Mouse (Mus musculus): ENCODE results near the gene Tmem131l.

Gene Tmem131l

DNA sequence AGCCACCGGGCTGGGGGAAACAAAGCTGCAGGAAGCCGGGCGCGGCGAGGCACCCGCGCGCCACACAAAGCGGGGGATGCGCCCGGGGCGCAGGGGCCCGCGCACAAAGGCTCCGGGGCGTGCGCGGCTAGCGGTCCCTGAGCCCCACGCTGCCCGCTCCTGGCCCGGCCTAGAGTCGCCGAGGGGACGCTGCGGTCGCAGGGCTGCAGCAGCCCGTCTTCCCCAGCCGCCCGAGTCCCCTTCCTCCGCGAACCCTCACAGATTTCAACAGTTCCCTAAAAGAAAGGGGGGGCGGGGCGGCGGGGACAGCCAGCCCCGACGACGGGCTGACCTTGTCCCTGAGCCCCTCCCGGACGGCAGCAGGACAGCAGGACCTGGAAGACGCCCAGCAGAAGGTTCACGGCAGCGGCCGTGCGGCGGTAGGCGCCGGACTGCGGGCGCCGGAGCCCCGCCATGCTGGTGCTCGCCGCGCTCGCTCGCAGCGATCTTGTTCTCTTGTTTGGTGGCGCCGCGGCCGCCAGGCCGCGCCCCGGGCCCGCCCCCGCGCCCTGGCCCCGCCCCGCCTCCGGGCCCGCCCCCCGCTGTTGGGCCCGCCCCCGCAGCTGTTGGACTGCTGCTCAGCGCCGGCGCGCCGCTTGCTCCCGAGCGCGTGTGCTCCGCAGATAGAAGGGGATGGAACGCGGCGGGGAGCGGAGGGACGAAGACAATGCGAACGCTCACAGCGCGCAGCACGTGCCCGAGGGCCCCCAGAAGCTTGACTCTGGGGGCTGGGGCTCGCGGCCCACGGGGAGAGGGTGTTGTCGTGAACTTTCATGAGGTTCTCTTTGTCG is at the start of gene Tmem131l:
Tmem131l (minus strand) TSS at position 530 of the 830 bp plus-strand sequence.
- ATAC-seq (ENCODE audit: insufficient number of reproducible peaks, low FRiP score, low TSS enrichment) = peak; percentile 62

DNA sequence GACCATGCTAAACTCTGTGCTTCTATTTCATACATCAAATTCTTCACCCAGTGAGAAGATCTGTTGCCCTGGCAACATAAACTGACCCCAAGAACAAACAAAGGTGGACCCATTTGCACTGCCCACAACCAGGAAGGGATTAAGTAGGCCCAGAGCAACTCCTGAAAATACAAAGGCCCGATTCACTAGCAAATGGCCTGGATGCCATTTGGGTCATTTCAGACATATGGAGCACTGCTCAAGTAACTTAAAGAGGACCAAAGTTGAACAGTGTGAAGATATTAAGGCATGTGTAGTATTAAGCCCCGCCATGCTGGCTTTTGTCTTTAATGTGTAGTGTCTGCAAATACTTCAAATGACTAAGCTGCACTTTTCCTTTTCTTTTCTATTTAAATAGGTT is 46.9 kb upstream of the Tmem131l start:
- ATAC-seq (ENCODE audit: insufficient number of reproducible peaks, low FRiP score, low TSS enrichment) = no peak

DNA sequence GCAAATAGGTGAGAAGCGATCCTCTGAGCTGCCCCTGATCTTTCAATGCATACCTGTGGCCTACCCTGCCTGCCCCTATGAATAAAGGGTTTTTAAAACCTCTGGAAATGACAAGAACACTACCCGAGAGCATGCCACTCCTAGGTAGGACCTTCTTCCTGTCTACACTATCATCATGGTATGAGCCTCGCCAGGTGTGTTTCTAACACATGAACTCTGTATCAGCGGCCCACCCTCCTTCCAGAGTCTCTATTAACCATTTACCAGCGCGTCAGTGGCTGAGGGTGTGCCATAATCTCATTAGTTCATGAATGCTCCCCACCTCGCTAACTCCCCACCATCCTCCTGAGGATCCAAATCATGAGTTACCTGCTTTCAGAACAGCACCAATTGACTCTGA is 46.4 kb upstream of the Tmem131l start:
- no peak for ATAC-seq (ENCODE audit: insufficient number of reproducible peaks, low FRiP score, low TSS enrichment)

DNA sequence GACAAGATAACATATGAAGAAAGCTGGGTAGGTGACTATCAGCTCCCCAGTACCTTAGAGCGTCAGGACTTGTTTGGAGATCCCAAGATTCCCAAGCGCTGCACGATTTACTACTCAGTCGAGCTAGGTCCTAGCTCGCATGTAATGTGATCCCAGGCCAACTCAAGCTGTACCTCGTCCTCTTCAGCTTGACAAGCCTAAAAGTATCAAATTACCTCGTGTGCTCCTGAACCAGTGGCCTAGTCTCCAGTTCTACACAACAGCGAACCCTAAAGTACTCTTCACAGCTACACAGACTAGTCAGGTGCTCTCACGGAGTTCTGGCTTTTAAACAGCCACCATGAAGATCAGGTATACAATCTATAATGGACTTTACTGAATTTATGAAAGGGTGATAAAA is 45.5 kb upstream of the Tmem131l start:
- no peak for ATAC-seq (ENCODE audit: insufficient number of reproducible peaks, low FRiP score, low TSS enrichment)

DNA sequence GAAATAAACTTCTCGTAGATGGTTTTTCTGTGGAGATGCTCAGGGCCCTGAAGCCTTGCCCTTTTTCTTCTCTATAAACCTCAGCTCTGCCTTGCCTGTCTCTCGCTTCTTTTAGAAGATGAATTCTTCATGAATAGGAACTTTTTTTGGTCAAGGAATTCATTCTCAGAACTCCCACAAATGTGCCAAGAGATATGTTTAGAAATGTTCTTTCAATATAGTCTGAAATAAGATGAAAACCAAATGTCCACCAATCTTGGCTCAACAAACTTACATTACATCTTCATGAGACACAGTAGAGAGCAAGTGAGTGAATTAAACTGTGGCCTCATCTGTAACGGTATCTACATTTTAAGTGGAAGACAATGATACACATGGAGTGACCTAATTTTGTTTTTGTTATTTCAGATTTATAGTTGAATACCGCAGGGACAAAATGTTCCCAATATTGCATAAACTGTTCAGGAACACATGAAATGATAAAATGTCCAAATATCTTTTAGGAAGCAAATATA is 41.3 kb upstream of the Tmem131l start:
- ATAC-seq (ENCODE audit: insufficient number of reproducible peaks, low FRiP score, low TSS enrichment) = no peak

DNA sequence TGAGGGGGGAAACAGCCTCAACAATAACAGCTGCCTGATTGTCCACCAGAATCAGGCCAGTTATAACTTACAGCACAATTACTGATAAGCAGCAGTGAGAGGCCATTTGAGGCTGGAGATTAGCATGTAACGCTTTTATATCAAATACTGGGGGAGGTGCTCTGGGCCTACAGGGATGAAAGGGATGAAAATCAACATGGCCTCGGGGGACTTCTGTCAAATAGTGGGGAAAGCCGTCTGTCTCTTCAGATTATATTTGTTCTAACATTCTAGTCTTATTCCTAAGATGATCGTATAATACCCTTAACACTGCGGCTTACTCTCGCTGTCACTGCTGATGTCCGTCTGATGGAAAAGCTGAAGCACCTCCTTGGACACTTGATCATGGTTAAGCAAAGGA is 40.1 kb upstream of the Tmem131l start:
- ATAC-seq (ENCODE audit: insufficient number of reproducible peaks, low FRiP score, low TSS enrichment) = no peak

DNA sequence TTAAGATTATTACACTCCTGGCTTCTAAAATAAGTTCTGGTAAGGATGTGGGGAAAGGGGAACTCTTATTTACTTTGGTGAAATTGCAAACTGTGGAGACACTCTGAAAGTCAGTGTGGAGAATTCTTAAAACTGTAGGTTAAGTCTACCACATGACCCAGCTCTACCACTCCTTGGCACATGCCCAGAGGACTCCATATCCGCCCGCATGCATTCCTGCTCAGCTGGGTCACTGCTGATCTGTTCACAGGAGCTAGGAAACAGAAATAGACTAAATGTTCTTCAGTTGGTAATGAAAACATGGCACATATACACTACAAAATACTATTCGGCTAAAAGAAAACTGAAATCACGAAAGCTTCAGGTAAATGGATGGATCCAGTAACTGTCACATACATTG is 37.5 kb upstream of the Tmem131l start:
- no peak for ATAC-seq (ENCODE audit: insufficient number of reproducible peaks, low FRiP score, low TSS enrichment)

DNA sequence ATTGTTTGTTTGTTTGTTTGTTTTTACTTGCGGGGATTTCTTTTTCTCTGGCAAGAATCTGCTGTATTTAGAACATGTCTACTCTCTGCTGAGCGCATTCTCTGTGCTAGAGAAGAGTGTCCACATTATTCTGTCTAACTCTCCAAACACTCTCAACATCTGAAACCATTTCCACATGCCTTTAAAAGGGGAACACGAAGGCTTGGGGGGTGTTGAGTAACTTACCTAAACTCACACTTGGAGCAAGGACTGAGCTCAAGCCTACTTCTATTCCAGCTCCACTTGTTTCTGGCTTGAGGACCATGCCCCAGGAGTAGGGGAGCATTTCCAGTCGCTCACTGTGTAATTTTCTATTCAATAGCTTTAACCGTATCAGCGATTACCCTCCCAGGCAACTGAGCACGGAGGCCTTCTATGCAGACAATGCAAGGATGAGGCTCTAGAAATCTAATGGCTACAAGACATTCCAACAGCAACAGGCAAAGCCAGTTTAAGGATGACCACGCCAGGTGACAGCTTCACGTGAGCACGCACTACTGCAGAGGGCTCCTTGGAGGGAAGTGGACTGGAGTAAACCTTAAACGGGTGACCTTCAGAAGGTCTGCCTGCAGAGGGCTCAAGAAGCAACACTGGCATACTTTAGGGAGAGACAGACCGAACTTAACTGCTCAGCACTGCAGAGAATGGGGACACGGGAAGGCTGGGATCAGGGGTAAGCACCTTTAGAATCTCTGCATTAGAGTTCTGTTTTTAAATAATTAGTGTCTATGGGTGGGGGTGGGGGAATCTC is 36.8 kb upstream of the Tmem131l start:
- ATAC-seq (ENCODE audit: insufficient number of reproducible peaks, low FRiP score, low TSS enrichment) = no peak

DNA sequence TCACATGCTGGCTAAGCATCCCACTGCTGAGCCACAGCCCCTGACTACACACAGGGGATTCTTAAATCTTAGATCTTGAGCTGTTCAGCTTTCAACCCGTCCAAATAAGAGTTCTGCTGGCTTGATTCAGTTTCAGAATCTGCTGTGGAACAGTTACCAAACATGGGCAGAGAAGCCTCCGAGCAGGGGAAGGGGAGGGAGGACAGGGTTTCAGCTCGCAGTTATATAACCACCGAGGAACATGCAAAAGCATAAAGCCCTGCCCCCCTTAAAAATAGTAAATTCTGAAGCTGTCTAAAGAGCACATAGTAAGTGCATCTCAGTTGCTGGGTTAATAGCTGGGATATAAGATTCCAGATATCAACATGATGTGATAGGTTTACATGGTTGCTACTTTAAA is 35.5 kb upstream of the Tmem131l start:
- no peak for ATAC-seq (ENCODE audit: insufficient number of reproducible peaks, low FRiP score, low TSS enrichment)

DNA sequence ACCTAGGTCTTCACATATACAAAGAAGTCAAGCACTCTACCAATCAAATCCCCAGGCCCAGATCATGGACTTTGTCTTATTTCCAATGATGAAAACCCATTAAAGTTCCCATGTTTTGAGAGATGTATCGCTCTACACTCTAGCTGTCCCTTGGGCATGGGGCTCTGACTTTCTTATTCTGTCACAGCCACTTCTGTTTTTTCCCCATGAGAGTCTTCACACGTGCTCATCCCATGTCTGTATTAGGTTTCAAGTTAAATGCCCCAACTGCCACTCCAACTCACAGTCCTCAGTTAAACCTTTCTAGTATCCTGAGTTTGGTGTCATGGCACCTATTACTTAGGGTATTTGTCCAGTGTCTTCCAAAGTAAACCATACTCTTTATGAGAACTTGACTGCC is 34.8 kb upstream of the Tmem131l start:
- no peak for ATAC-seq (ENCODE audit: insufficient number of reproducible peaks, low FRiP score, low TSS enrichment)

DNA sequence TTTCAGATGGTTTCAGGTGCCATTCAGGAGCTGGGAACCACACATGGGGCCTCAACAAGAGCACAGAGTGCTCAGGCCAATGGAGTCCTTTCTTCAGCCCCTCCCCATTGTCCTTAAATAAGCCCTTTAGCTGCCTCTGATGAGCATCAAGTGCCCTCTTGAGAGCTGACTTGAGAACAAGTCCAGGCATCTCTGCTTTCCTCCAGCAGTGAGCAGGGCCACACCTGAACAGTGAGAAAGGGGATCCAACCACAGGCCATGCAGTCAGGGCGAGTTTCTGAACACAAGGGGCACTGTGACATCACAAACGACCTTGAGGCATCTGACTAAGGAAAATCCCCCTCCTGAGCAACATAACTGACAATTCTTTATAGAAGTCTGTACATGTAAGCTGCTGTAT is 31.7 kb upstream of the Tmem131l start:
- no peak for ATAC-seq (ENCODE audit: insufficient number of reproducible peaks, low FRiP score, low TSS enrichment)

DNA sequence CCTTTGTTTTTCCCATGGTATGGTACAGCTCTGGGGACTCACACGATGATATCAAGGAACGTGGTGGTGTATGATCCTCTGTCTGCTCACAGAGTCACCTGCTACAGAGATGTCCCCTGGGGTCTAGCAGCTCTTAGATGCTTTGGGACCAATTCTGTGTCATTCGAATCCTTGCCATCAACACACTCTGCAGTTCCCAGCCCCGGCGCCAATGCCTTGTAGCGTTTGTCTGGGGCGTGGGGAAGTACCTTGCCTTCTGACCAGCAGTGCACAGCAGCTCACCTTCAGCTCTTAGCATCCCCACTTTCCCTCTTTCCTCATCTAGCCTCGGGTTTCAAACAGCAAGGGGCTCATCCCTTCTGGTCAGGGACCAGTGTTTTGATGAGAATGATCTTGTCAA is 30.8 kb upstream of the Tmem131l start:
- no peak for ATAC-seq (ENCODE audit: insufficient number of reproducible peaks, low FRiP score, low TSS enrichment)

DNA sequence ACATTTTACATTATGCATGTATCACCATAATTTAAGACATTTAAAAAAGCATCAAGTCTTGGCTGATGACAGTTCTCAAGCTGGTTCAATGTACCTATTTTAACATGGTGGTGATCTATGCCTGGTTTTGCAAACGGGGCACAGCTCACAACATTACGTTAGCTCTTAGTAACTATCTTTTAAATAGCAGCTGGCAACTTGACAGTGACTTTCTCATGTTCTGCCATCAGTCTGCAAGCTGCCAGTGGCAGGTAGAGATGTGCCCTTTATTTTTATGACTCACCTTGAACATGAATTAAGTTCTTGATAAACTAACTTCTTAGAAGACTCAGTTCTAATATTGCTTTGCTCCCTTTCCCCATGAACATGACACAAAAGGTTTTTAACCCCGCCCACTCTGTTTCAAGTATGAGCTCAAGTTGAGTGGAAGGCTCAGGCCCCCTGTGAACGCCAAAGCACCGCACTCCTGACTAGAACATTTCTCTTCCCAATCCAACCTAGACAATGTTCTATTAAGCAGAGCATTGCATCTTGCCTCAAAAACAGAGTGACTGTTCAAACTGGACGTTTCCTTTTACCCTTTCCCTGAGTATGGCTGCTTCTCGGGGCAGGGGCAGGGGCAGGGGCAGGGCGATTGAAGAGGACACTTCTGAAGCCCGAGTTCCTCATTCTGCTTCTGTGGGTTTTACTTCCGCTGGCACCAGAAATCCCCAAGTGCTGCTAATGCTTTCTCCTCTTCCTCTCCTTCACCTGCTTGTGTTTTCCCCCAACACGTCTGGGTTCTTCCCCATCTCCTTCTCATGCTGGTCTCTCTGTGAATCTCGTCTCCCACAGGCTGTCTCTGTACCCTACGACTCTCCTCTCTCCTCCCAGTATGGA is 29.1 kb upstream of the Tmem131l start:
- no peak for ATAC-seq (ENCODE audit: insufficient number of reproducible peaks, low FRiP score, low TSS enrichment)

DNA sequence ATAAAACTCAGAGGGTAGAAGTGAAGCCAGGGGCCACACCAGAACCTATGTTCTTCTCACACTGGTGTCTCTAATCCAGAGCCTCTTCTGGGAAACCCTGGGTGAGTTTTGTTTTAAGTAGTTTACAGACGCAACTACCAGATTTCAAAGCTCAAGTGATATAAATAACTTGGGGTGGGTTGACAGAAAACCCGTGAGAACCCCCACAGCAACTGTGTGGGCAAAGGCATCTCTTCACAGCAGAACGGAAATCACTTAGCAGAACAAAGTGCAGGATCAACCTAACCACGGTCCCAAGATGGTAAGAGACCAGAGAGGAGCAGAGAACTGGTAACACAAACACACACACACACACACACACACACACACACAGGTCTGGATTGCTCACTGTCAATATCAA is 25.9 kb upstream of the Tmem131l start:
- no peak for ATAC-seq (ENCODE audit: insufficient number of reproducible peaks, low FRiP score, low TSS enrichment)

DNA sequence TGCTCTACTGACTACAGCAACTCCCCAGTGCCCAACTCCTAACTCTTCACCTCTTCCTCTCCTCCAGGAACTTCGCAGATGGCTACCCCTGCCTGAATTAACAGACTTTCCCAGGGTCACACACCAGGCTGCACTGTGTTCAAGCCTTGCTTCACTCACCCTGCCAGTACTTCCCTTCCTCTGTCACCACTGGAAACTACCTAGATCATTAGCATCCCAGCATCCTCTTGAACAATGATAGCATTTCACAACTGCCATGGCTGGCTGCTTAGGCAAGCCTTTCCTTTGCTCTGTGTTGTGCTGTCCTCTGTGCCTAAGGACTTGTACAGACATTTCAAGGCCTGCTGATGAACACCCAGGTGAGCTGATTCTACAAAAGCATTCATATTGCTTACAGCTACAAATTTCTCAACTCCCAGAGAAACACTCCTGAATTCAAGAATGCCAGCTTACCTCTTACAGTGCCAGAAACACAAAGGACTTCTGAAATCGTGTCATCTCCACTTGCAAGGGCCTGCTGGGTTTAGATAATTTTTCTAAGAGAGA is 23.5 kb upstream of the Tmem131l start:
- ATAC-seq (ENCODE audit: insufficient number of reproducible peaks, low FRiP score, low TSS enrichment) = no peak

DNA sequence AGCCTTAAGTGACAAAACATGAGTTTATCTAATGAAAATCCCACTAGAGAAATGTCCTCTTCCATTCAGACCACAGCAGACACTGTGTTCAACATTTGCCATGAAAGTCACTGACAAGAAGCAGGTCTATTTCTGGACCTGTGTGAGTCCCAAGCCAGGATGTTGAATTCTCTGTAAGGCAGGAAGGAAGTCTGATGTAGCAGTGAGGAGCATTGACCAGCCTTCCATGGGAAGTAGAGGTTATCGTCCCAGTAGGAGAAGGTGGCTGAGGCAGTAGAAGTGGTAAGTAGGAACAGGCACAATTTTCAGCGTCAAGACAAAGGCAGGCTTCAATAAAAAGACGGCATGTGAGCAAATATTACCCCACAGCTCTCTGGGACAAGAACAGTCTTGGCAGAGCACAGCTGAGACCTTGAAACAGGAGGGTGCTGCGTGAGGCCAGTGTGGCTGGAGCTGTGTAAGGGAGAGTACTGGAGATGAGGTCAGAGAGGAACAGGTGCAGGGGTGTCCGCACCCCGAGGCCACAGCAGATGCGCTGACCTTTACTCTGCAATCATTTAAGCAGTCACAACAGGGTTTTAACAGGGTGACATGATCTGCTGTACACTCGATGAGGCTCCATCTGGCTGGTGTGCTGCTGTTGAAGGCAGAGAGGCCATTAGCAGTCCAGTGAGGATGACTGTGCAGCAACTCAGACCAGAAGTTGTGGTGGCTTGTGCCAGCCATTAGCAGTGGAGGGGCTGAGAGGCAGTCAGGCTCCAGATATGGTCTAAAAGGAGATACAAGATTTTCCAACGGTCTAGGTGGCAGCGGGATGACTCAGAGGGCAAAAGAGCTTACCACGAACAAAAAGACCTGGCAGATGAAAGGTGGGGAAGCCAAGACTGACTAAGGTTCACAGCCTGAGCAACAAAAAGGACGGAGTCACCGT is 21.8 kb upstream of the Tmem131l start:
- no peak for ATAC-seq (ENCODE audit: insufficient number of reproducible peaks, low FRiP score, low TSS enrichment)

DNA sequence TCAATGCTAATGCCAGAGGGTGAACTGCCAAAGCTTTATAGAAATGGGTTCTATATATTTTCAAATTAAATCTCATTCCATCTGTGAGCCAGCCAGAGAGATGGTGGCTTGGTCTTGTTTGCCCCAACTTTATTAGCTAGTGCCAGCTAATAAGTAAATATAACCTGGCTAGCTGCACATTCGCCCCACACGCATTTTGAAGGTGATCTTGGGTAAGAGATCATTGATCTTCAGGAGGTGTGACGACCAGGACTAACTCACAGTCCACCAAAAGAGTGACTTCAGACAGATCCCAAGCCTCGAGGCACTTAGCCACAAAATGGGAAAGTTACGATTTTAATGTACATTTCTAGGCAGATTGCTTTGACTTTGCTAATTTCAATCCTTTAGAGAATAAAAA is 21.0 kb upstream of the Tmem131l start:
- ATAC-seq (ENCODE audit: insufficient number of reproducible peaks, low FRiP score, low TSS enrichment) = no peak

DNA sequence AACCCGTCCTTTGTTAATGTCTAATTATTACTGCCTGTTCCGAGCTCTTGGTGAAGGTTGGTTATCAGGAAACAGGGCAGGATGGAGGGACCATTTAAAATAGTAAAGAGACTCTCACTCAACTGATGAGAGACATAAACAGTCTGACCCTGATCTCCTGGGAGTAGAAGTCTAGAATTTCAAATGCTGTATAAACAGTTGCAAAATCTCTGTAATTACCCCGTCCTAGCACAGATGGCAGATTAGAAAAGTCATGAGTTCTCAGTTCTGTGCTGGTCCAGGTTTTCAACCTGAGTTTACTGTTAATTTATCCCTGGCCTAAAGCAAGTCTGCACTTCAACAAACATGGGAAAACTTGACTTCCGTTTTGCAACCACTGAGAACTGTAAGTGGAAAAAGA is 20.2 kb upstream of the Tmem131l start:
- no peak for ATAC-seq (ENCODE audit: insufficient number of reproducible peaks, low FRiP score, low TSS enrichment)

DNA sequence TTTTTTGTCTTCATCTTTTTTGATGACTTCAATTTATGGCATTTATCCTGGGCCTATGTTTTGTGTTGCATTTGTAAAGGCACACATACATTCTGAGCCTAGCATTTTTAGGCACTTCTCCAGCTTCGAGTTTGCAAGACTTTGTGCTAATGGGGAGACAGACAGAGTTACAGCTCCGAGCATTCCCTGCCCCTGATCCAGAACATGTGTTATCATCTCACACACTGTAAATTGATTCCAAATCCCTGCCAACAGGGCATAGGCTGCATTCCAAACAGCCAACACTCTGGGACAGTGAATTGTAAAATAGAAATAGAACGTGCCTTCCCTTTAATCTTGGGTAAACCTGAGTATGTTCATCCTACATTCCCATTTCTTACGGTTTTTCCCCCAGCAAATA is 19.7 kb upstream of the Tmem131l start:
- ATAC-seq (ENCODE audit: insufficient number of reproducible peaks, low FRiP score, low TSS enrichment) = no peak
